11 mouse cellular contexts compared by ENCODE assay signal in genomic region chr4:128139991-128140390, GRCm38 (mm10).
"Had no signal": no experiment of that assay in that cellular context is flagged by ENCODE, and none has a peak within 500 bp of the region (broad histone marks: within the 10 kb centered on the region; RNA-seq: fewer than 3 reads in every experiment).

No protein-coding gene starts in this region.

- DNase-seq: right cerebral cortex, adult 18-20 months; right cerebral cortex, postnatal 14 days; right cerebral cortex, postnatal 25 days; right cerebral cortex, postnatal 4 days; spleen, adult 18-20 months; thymus, adult 18-20 months; thymus, adult 2 months; thymus, postnatal 14 days; thymus, postnatal 25 days; thymus, postnatal 36 days; thymus, postnatal 4 days had no signal
